Mouse (Mus musculus): ENCODE data around the gene Lingo2. TPM values are rescaled to one million over a fixed set of nuclear protein-coding genes. Genes with fewer than 3 reads are reported as not detected.

The Lingo2 gene
- total and polyA plus RNA-seq, 3 experiments = not detected

DNA sequence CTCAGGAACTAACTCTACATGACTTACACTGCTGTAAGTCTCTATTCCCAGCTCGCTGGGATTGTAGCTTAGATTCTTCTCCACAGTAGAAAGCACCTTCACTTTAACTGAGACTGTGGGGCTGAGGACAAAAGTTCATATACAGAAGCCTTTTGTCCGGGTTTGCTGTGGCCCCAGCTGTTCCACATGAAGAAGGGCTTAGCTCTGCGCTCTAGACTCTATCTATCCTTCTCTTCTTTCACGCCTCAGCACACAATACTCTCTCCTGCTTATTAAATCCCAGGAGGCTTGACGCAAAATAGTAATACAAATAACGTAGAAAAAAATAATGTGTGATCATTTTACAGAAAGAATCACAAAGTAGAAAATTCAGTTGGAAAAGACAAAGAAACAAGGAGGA is 1107.0 kb downstream of the Lingo2 start:
- Histone ChIP-seq H3K4me1 (ENCODE audit: control insufficient read depth in 1 of 2, insufficient read depth in 2 of 2, low read length in 2 of 2) (no peaks in the 10 kb centered on the region), H3K4me3 (ENCODE audit: control insufficient read depth in 1 of 2, insufficient read depth in 1 of 2, low read depth in 2 of 2, low read length in 2 of 2) (no peak overlapping the region), H3K79me2 (ENCODE audit: control insufficient read depth, insufficient read depth, low read length, poor library complexity) (no peaks in the 10 kb centered on the region), H3K9ac (ENCODE audit: control insufficient read depth, low read depth, low read length, poor library complexity, severe bottlenecking) (no peak overlapping the region), H3K27ac (ENCODE audit: control insufficient read depth, low read depth, low read length) (no peak overlapping the region), H3K27me3 (ENCODE audit: control insufficient read depth in 1 of 2, insufficient read depth in 2 of 2, low read length in 2 of 2) (no peaks in the 10 kb centered on the region), H3K9me3 (replicated peaks; ENCODE audit: insufficient read depth, low read length) (no peaks in the 10 kb centered on the region), H3K36me3 (ENCODE audit: control insufficient read depth in 1 of 2, insufficient read depth in 2 of 2, low read length in 2 of 2) (no peaks in the 10 kb centered on the region)
- TF ChIP-seq RCOR1 (IDR thresholded peaks at IDR 0.05; ENCODE audit: low read depth, low read length) = no peak
- TF ChIP-seq UBTF (IDR thresholded peaks at IDR 0.05; ENCODE audit: borderline replicate concordance, insufficient read depth, low read depth, low read length) = no peak
- TF ChIP-seq HCFC1 (IDR thresholded peaks at IDR 0.05; ENCODE audit: low read depth, low read length) = no peak
- TF ChIP-seq POLR2AphosphoS2 (IDR thresholded peaks at IDR 0.05; ENCODE audit: low read length) = no peak
- TF ChIP-seq MAZ (IDR thresholded peaks at IDR 0.05; ENCODE audit: low read depth, low read length) = no peak
- no peak for TF ChIP-seq GABPA (IDR thresholded peaks at IDR 0.05; ENCODE audit: low read depth, low read length)
- DNase-seq (ENCODE audit: low read depth, low spot score) = no peak

DNA sequence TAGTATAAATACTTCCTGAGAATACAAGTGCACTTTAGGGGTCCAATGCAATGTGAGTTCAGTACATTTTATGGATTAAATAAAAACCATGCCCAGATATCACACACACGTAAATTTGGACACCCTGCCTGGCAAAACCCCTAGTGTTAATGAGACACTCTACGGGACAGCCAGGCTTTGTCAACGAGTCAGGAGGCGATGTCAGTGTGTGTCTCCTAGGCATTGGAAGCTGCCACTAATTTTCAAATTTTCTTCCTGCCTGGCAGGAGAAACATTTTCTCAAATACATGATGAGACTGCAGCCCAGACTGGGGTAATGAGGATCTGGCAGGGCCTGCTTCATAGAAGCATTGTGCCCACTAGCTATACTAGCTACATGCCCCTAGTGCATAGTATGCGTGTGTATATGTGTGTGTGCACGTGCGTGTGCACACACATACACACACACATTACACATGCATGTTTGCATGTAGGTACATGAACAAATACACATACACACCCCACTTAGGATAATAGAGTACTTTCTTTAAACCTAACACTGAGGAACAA is 1128.2 kb downstream of the Lingo2 start:
- H3K4me1 ChIP-seq (ENCODE audit: control insufficient read depth in 1 of 2, insufficient read depth in 2 of 2, low read length in 2 of 2) = no peaks in the 10 kb centered on the region
- H3K27me3 ChIP-seq (ENCODE audit: control insufficient read depth in 1 of 2, insufficient read depth in 2 of 2, low read length in 2 of 2) = no peaks in the 10 kb centered on the region
- H3K9me3 ChIP-seq (replicated peaks; ENCODE audit: insufficient read depth, low read length) = no peaks in the 10 kb centered on the region
- no peak for DNase-seq (ENCODE audit: low read depth, low spot score)
- H3K36me3 ChIP-seq (ENCODE audit: control insufficient read depth in 1 of 2, insufficient read depth in 2 of 2, low read length in 2 of 2) = no peaks in the 10 kb centered on the region
- H3K4me3 ChIP-seq (ENCODE audit: control insufficient read depth in 1 of 2, insufficient read depth in 1 of 2, low read depth in 2 of 2, low read length in 2 of 2) = no peak overlapping the region
- TF ChIP-seq USF2 (IDR thresholded peaks at IDR 0.05; ENCODE audit: borderline replicate concordance in 1 of 2, insufficient read depth in 1 of 2, low read depth in 1 of 2, low read length in 2 of 2) = no peak
- TF ChIP-seq POLR2AphosphoS5 (IDR thresholded peaks at IDR 0.05; ENCODE audit: borderline replicate concordance, low read depth, low read length) = no peak
- no peak for TF ChIP-seq CHD1 (IDR thresholded peaks at IDR 0.05; ENCODE audit: low read depth, low read length)
- TF ChIP-seq GABPA (IDR thresholded peaks at IDR 0.05; ENCODE audit: low read depth, low read length) = no peak
- TF ChIP-seq MEF2A (IDR thresholded peaks at IDR 0.05; ENCODE audit: extremely low read depth, insufficient replicate concordance, low read depth, low read length, poor library complexity, severe bottlenecking) = no peak
- no peak for TF ChIP-seq MYB (IDR thresholded peaks at IDR 0.05; ENCODE audit: low read depth, low read length)
- no peak for TF ChIP-seq EP300 (IDR thresholded peaks at IDR 0.05; ENCODE audit: low read depth in 1 of 2, low read length in 2 of 2)
- TF ChIP-seq MAX (IDR thresholded peaks at IDR 0.05; ENCODE audit: low read length) = no peak
- TF ChIP-seq SMC3 (IDR thresholded peaks at IDR 0.05; ENCODE audit: low read depth, low read length) = no peak
- no peak for TF ChIP-seq UBTF (IDR thresholded peaks at IDR 0.05; ENCODE audit: borderline replicate concordance, insufficient read depth, low read depth, low read length)
- no peaks in the 10 kb centered on the region for H3K79me2 ChIP-seq (ENCODE audit: control insufficient read depth, insufficient read depth, low read length, poor library complexity)
- no peak overlapping the region for H3K27ac ChIP-seq (ENCODE audit: control insufficient read depth, low read depth, low read length)
- H3K9ac ChIP-seq (ENCODE audit: control insufficient read depth, low read depth, low read length, poor library complexity, severe bottlenecking) = no peak overlapping the region

Measured in MEL (cell line).